Mouse (Mus musculus) forebrain, embryonic 14.5 days (tissue): ENCODE measurements around the gene RPS10-NUDT3. TPM values are rescaled to one million over a fixed set of nuclear protein-coding genes. Genes with fewer than 3 reads are reported as not detected.

ENCODE experiments used
- ATAC-seq: fragments of 200-750 bp; cut with Nextera tagmentation; 2 replicates; pipeline ENCODE4 v1.8.0; 2017; ENCODE audit warnings: mild to moderate bottlenecking, moderate library complexity
- DNase-seq: peaks from one replicate; pipeline ENCODE4 v3.0.0-alpha.2; 2015; ENCODE audit warnings: low spot score
- H3K27ac ChIP-seq: fragments of 300-500 bp; sonication (generic); 2 replicates; pipeline ENCODE4 v1.5.1; 2014; ENCODE audit warnings: low read depth, mild to moderate bottlenecking, control low read depth, low read length, moderate library complexity
- H3K27me3 ChIP-seq: fragments of 300-500 bp; sonication (generic); replicated peaks from 2 replicates; pipeline ENCODE4 v1.6.1; 2014; ENCODE audit warnings: low read length, control low read depth, mixed read lengths; ENCODE audit not compliant: control insufficient read depth, insufficient read depth
- H3K36me3 ChIP-seq: fragments of 300-500 bp; sonication (generic); 2 replicates; pipeline ENCODE4 v1.6.1; 2014; ENCODE audit warnings: low read length, control low read depth; ENCODE audit not compliant: control insufficient read depth, insufficient read depth
- H3K4me1 ChIP-seq: fragments of 300-500 bp; sonication (generic); 2 replicates; pipeline ENCODE4 v1.6.1; 2014; ENCODE audit warnings: antibody characterized with exemption, low read length, control low read depth; ENCODE audit not compliant: control insufficient read depth, insufficient read depth
- H3K4me2 ChIP-seq: fragments of 300-500 bp; sonication (generic); 2 replicates; pipeline ENCODE4 v1.6.1; 2014; ENCODE audit warnings: mild to moderate bottlenecking, control low read depth, low read length
- H3K4me3 ChIP-seq: fragments of 300-500 bp; sonication (generic); 2 replicates; pipeline ENCODE4 v1.5.1; 2014; ENCODE audit warnings: low read depth, low read length, control low read depth
- H3K9ac ChIP-seq: fragments of 300-500 bp; sonication (generic); 2 replicates; pipeline ENCODE4 v1.6.1; 2014; ENCODE audit warnings: mild to moderate bottlenecking, low read length, control low read depth, moderate library complexity
- H3K9me3 ChIP-seq: fragments of 300-500 bp; sonication (generic); replicated peaks from 2 replicates; pipeline ENCODE4 v1.6.1; 2016; ENCODE audit warnings: low read length, control low read depth, mixed read lengths; ENCODE audit not compliant: control insufficient read depth
- WGBS: fragments of 180-500 bp; shearing (Covaris S2); extraction: QIAGEN DNeasy Blood & Tissue Kit; methylation state at CpG from one replicate; pipeline ENCODE4 v1.1.7; 2014; 5-methylcytosine and 5-hydroxymethylcytosine counted together
- polyA plus RNA-seq: library from polyadenylated mRNA; unstranded; fragments of >200 nt; fragmentation: Nextera tagmentation; extraction: Ambion mirVana; gene quantifications from 2 replicates; pipeline ENCODE4 v1.2.1, GENCODE M21; 2014

The RPS10-NUDT3 gene
- polyA plus RNA-seq, 1 experiment from 2014 or later = not detected

- Histone ChIP-seq H3K9ac (peak overlapping the region; percentile 91), H3K4me1 (peaks cover 18% of the 10 kb centered on the region), H3K4me3 (peak overlapping the region; percentile 81), H3K36me3 (peaks cover 14% of the 10 kb centered on the region; the same call in 1 of the 2 replicates), H3K9me3 (no peaks in the 10 kb centered on the region), H3K27ac (peak overlapping the region; percentile 94), H3K4me2 (peak overlapping the region; percentile 90), H3K27me3 (no peaks in the 10 kb centered on the region)
- DNase-seq (peak; percentile 78), ATAC-seq (no peak)
- WGBS = 2% methylated on average over 14 of the region's 14 CpGs
Measured at GRCm38 (mm10) chr17:27557927-27558661, 76.9 kb downstream of the RPS10-NUDT3 start.

GRCm38 (mm10) chr17:27557181-27557926 lies 77.7 kb downstream of the RPS10-NUDT3 start:
- peak overlapping the region; percentile 90 for H3K4me2 ChIP-seq
- WGBS = under 1% methylated on average over 37 of the region's 75 CpGs
- H3K9ac ChIP-seq = peak overlapping the region; percentile 91
- DNase-seq = peak; percentile 74
- H3K36me3 ChIP-seq = peaks cover 14% of the 10 kb centered on the region; the same call in 1 of the 2 replicates
- H3K9me3 ChIP-seq = no peaks in the 10 kb centered on the region
- H3K4me3 ChIP-seq = peak overlapping the region; percentile 81
- H3K4me1 ChIP-seq = peaks cover 18% of the 10 kb centered on the region
- H3K27me3 ChIP-seq = no peaks in the 10 kb centered on the region
- peak overlapping the region; percentile 94 for H3K27ac ChIP-seq
- peak; percentile 50 for ATAC-seq

GRCm38 (mm10) chr17:27556315-27557011 lies 78.6 kb downstream of the RPS10-NUDT3 start, which contains the start of gene Hmga1:
Gene Hmga1, plus strand, starts transcription at chr17:27556497.
- Histone ChIP-seq H3K4me2 (peak within 1 kb of the TSS; percentile 90), H3K27ac (peak within 1 kb of the TSS; percentile 94), H3K9me3 (no peaks in the 10 kb centered on the region), H3K36me3 (peaks cover 10% of the 10 kb centered on the region; the same call in 1 of the 2 replicates), H3K4me1 (peaks cover 18% of the 10 kb centered on the region), H3K9ac (peak within 1 kb of the TSS; percentile 91), H3K4me3 (peak within 1 kb of the TSS; percentile 81), H3K27me3 (no peaks in the 10 kb centered on the region)
- WGBS = under 1% methylated on average over 79 of the region's 79 CpGs
- DNase-seq = peak; percentile 94
- ATAC-seq = peak; percentile 79

GRCm38 (mm10) chr17:27555512-27556172 lies 79.4 kb downstream of the RPS10-NUDT3 start:
- H3K9ac ChIP-seq = peak overlapping the region; percentile 91
- DNase-seq (peak; percentile 67), ATAC-seq (peak; percentile 19; the same call in 1 of the 2 replicates)
- H3K27ac ChIP-seq = peak overlapping the region; percentile 94
- H3K9me3 ChIP-seq = no peaks in the 10 kb centered on the region
- H3K4me2 ChIP-seq = peak overlapping the region; percentile 90
- H3K27me3 ChIP-seq = no peaks in the 10 kb centered on the region
- H3K36me3 ChIP-seq = 0 out of 2 replicates have a peak, but pooled peaks cover 3% of the 10 kb centered on the region
- peak overlapping the region; percentile 81 for H3K4me3 ChIP-seq
- H3K4me1 ChIP-seq = peaks cover 18% of the 10 kb centered on the region
- 1% methylated on average over 54 of the region's 55 CpGs for WGBS

- no peaks in the 10 kb centered on the region for H3K9me3 ChIP-seq
- peaks cover 18% of the 10 kb centered on the region for H3K4me1 ChIP-seq
- H3K9ac ChIP-seq = peak overlapping the region; percentile 51
- peak overlapping the region; percentile 81 for H3K4me3 ChIP-seq
- H3K4me2 ChIP-seq = peak overlapping the region; percentile 90
- WGBS = 4% methylated on average over 21 of the region's 39 CpGs
- DNase-seq (peak; percentile 62), ATAC-seq (peak; percentile 6; the same call in 1 of the 2 replicates)
- H3K36me3 ChIP-seq = 0 out of 2 replicates have a peak, but pooled peaks cover 3% of the 10 kb centered on the region
- H3K27ac ChIP-seq = peak overlapping the region; percentile 94; the same call in 1 of the 2 replicates
- H3K27me3 ChIP-seq = no peaks in the 10 kb centered on the region
Measured at GRCm38 (mm10) chr17:27555075-27555511, 79.9 kb downstream of the RPS10-NUDT3 start.

- DNase-seq (no peak), ATAC-seq (no peak)
- peak overlapping the region; percentile 51; the same call in 1 of the 2 replicates for H3K9ac ChIP-seq
- no peaks in the 10 kb centered on the region for H3K27me3 ChIP-seq
- H3K27ac ChIP-seq = 0 out of 2 replicates have a peak overlapping the region, but pooled peaks have one; percentile 94
- H3K4me3 ChIP-seq = 0 out of 2 replicates have a peak overlapping the region, but pooled peaks have one; percentile 81
- peak overlapping the region; percentile 90 for H3K4me2 ChIP-seq
- H3K4me1 ChIP-seq = peaks cover 18% of the 10 kb centered on the region
- WGBS = 45% methylated on average over 20 of the region's 20 CpGs
- H3K9me3 ChIP-seq = no peaks in the 10 kb centered on the region
- no peaks in the 10 kb centered on the region for H3K36me3 ChIP-seq
Measured at GRCm38 (mm10) chr17:27554062-27554960, 80.7 kb downstream of the RPS10-NUDT3 start.

GRCm38 (mm10) chr17:27552215-27553201 lies 82.5 kb downstream of the RPS10-NUDT3 start:
- DNase-seq (no peak), ATAC-seq (no peak)
- H3K9ac ChIP-seq = no peak overlapping the region
- no peak overlapping the region for H3K4me2 ChIP-seq
- H3K9me3 ChIP-seq = no peaks in the 10 kb centered on the region
- no peak overlapping the region for H3K4me3 ChIP-seq
- H3K27ac ChIP-seq = no peak overlapping the region
- no peaks in the 10 kb centered on the region for H3K36me3 ChIP-seq
- no peaks in the 10 kb centered on the region for H3K27me3 ChIP-seq
- 81% methylated on average over 23 of the region's 23 CpGs for WGBS
- peaks cover 10% of the 10 kb centered on the region for H3K4me1 ChIP-seq
